Mouse (Mus musculus): ENCODE data around the gene Il20rb. TPM values are rescaled to one million over a fixed set of nuclear protein-coding genes. Genes with fewer than 3 reads are reported as not detected.

Gene Il20rb
- 3.7 TPM for polyA plus RNA-seq (2017; shearing (Covaris generic))

GRCm38 (mm10) chr9:100486431-100486830 lies at the start of gene Il20rb:
Il20rb (minus strand) TSS chr9:100486788.

Other genes starting within 250 kb of the Il20rb start
- 104 TPM for gene Nck1, start 59.3 kb upstream of the Il20rb start, polyA plus RNA-seq (2017; shearing (Covaris generic))
- gene Slc35g2, start 84.3 kb upstream of the Il20rb start, polyA plus RNA-seq (2017; shearing (Covaris generic)), result 0.72 TPM
- gene Stag1, start 111.0 kb upstream of the Il20rb start, polyA plus RNA-seq (2017; shearing (Covaris generic)), result 104 TPM

Data from effector memory CD4-positive, alpha-beta T cell, adult 7 months (primary cell).